Mouse (Mus musculus) intestine, embryonic 14.5 days (tissue): ENCODE measurements at regions not wholly inside any gene's neighbourhood (a gene's known extent, or its start where the extent isn't known, plus 50 kb on each side); places are given as distances from the start of the nearest gene placed in this dataset.
A peak's percentile ranks its signal among the peaks of the same experiment; 100 is the strongest.

Experiments
- ATAC-seq: fragments of 200-750 bp; cut with Nextera tagmentation; replicated peaks from 2 replicates; pipeline ENCODE4 v1.8.0; 2017; ENCODE audit warnings: low read depth, moderate number of reproducible peaks, moderate TSS enrichment, moderate library complexity; ENCODE audit not compliant: low FRiP score, low TSS enrichment
- DNase-seq: peaks from one replicate; pipeline ENCODE4 v3.0.0-alpha.2; 2018; ENCODE audit warnings: low spot score
- H3K27ac ChIP-seq: fragments of 300-500 bp; sonication (generic); 2 replicates; pipeline ENCODE4 v1.5.1; 2014; ENCODE audit warnings: low read depth, mild to moderate bottlenecking, control low read depth
- H3K27me3 ChIP-seq: fragments of 300-500 bp; sonication (generic); replicated peaks from 2 replicates; pipeline ENCODE4 v1.6.1; 2014; ENCODE audit warnings: low read length, control low read depth; ENCODE audit not compliant: control insufficient read depth, insufficient read depth
- H3K36me3 ChIP-seq: fragments of 300-500 bp; sonication (generic); 2 replicates; pipeline ENCODE4 v1.6.1; 2014; ENCODE audit warnings: low read length, control low read depth; ENCODE audit not compliant: control insufficient read depth, insufficient read depth
- H3K4me1 ChIP-seq: fragments of 300-500 bp; sonication (generic); replicated peaks from 2 replicates; pipeline ENCODE4 v1.6.1; 2014; ENCODE audit warnings: low read length, control low read depth, mixed read lengths; ENCODE audit not compliant: control insufficient read depth, insufficient read depth
- H3K4me2 ChIP-seq: fragments of 300-500 bp; sonication (generic); 2 replicates; pipeline ENCODE4 v1.6.1; 2014; ENCODE audit warnings: low read length
- H3K4me3 ChIP-seq: fragments of 300-500 bp; sonication (generic); 2 replicates; pipeline ENCODE4 v1.5.1; 2014; ENCODE audit warnings: low read depth, low read length, control low read depth, mixed read lengths
- H3K9ac ChIP-seq: fragments of 300-500 bp; sonication (generic); 2 replicates; pipeline ENCODE4 v1.6.1; 2014; ENCODE audit warnings: mild to moderate bottlenecking, low read length
- H3K9me3 ChIP-seq: fragments of 300-500 bp; sonication (generic); 2 replicates; pipeline ENCODE4 v1.6.1; 2016; ENCODE audit warnings: low read length, control low read depth; ENCODE audit not compliant: control insufficient read depth
- WGBS: fragments of 180-500 bp; shearing (Covaris S2); extraction: QIAGEN DNeasy Blood & Tissue Kit; methylation state at CpG from one replicate; pipeline ENCODE4 v1.1.7; 2014; 5-methylcytosine and 5-hydroxymethylcytosine counted together

GRCm38 (mm10) chr14:103913453-103913852, 69.3 kb upstream of the Ednrb start:
- H3K27ac ChIP-seq = no peak overlapping the region
- no peak overlapping the region for H3K4me3 ChIP-seq
- no peak for ATAC-seq
- H3K9ac ChIP-seq = no peak overlapping the region
- no peaks in the 10 kb centered on the region for H3K4me1 ChIP-seq
- H3K4me2 ChIP-seq = no peak overlapping the region
- WGBS = 93% methylated on average over 4 of the region's 4 CpGs
- no peak for DNase-seq
- H3K27me3 ChIP-seq = no peaks in the 10 kb centered on the region
- no peaks in the 10 kb centered on the region for H3K9me3 ChIP-seq
- no peaks in the 10 kb centered on the region for H3K36me3 ChIP-seq

DNA sequence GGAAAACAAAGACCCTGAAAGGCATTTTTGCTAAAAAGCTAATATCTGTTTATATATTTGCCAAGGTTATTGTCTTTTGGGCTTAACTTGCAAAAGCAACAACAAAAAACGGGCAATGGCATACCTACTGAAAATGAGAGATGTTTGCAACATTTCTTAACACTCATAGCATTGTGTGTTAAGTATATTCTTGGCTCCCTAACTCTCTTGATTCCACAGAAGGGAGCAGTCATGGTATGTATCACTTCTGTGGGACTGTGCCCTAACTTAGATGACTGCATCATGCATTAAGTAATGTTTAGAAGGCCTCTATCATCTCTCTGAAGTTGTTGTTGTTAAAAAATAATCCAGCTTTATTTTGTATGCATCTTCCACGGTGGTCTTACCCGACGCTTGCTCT, 67.5 kb upstream of the Ednrb start:
- no peak for DNase-seq
- ATAC-seq = no peak
- no peaks in the 10 kb centered on the region for H3K27me3 ChIP-seq
- no peak overlapping the region for H3K4me2 ChIP-seq
- WGBS = 76% methylated on average over 4 of the region's 4 CpGs
- H3K36me3 ChIP-seq = no peaks in the 10 kb centered on the region
- no peaks in the 10 kb centered on the region for H3K4me1 ChIP-seq
- no peak overlapping the region for H3K27ac ChIP-seq
- no peak overlapping the region for H3K4me3 ChIP-seq
- no peaks in the 10 kb centered on the region for H3K9me3 ChIP-seq
- no peak overlapping the region for H3K9ac ChIP-seq

DNA sequence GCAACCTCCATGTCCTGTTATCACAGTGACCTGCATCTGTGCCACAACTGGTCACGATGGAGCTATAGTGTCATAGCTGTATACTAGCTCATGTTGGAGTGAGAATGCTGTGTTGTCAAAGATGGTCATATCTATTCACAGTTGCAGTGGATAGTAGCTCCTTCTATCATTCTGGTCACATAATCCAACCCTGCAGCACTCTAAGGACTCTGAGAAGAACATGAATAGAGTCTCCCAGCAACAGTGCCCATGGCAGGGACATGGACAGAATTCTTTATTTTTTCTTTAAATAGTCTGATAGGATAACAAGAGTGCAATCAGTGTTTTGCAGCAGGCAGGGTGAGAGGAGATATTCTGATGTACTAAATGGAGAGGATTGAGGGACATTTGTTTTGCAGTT, 67.1 kb upstream of the Ednrb start:
- H3K36me3 ChIP-seq = no peaks in the 10 kb centered on the region
- H3K4me3 ChIP-seq = no peak overlapping the region
- ATAC-seq = no peak
- no peak overlapping the region for H3K4me2 ChIP-seq
- H3K4me1 ChIP-seq = no peaks in the 10 kb centered on the region
- H3K27me3 ChIP-seq = no peaks in the 10 kb centered on the region
- H3K9me3 ChIP-seq = no peaks in the 10 kb centered on the region
- DNase-seq = no peak
- 93% methylated on average over 1 of the region's 1 CpGs for WGBS
- no peak overlapping the region for H3K27ac ChIP-seq
- H3K9ac ChIP-seq = no peak overlapping the region

GRCm38 (mm10) chr14:103906417-103907070, 62.3 kb upstream of the Ednrb start:
- H3K27ac ChIP-seq = no peak overlapping the region
- no peak overlapping the region for H3K9ac ChIP-seq
- no peaks in the 10 kb centered on the region for H3K27me3 ChIP-seq
- no peaks in the 10 kb centered on the region for H3K4me1 ChIP-seq
- 28% methylated on average over 2 of the region's 2 CpGs for WGBS
- H3K4me2 ChIP-seq = no peak overlapping the region
- H3K9me3 ChIP-seq = no peaks in the 10 kb centered on the region
- ATAC-seq = no peak
- DNase-seq = no peak
- H3K4me3 ChIP-seq = no peak overlapping the region
- no peaks in the 10 kb centered on the region for H3K36me3 ChIP-seq

GRCm38 (mm10) chr14:103900817-103901216, 56.6 kb upstream of the Ednrb start:
- DNase-seq = no peak
- no peaks in the 10 kb centered on the region for H3K27me3 ChIP-seq

GRCm38 (mm10) chr14:103899111-103899814, 55.1 kb upstream of the Ednrb start:
- Histone ChIP-seq H3K4me2 (peak overlapping the region; percentile 54), H3K4me3 (peak overlapping the region; percentile 3), H3K9me3 (no peaks in the 10 kb centered on the region), H3K27ac (peak overlapping the region; percentile 44), H3K36me3 (no peaks in the 10 kb centered on the region), H3K4me1 (peaks cover 10% of the 10 kb centered on the region; the same call in 1 of the 2 replicates), H3K9ac (peak overlapping the region; percentile 23; the same call in 1 of the 2 replicates), H3K27me3 (no peaks in the 10 kb centered on the region)
- ATAC-seq (peak; percentile 81), DNase-seq (peak; percentile 74)
- 3% methylated on average over 22 of the region's 22 CpGs for WGBS

More at GRCm38 (mm10) chr14:103900817-103901216, 56.6 kb upstream of the Ednrb start:
- Histone ChIP-seq H3K27ac (no peak overlapping the region), H3K36me3 (no peaks in the 10 kb centered on the region), H3K9me3 (no peaks in the 10 kb centered on the region), H3K4me3 (no peak overlapping the region), H3K4me1 (peaks cover 10% of the 10 kb centered on the region; the same call in 1 of the 2 replicates), H3K9ac (no peak overlapping the region), H3K4me2 (no peak overlapping the region)
- ATAC-seq = no peak
- 89% methylated on average over 2 of the region's 2 CpGs for WGBS

DNA sequence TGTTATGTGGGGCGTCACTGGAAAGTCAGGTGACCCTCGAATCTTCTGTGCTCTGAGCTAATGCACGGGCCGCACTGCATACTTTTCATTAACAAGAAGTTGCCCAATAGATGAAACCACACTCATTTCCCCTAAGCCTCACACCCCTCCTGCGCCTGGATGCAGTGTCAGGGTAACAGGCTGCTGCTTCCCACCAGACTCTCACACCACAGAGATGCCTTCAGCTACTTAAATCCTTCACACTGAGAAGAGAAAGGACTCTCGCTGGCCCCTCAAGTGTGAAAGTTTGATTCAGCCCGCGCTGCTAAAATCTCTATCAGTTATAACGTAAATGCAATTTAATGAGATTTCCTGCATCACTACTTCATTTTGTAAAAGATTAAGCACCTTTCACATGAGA, 54.5 kb upstream of the Ednrb start:
- DNase-seq = peak; percentile 57
- peak overlapping the region; percentile 27; the same call in 1 of the 2 replicates for H3K9ac ChIP-seq

DNA sequence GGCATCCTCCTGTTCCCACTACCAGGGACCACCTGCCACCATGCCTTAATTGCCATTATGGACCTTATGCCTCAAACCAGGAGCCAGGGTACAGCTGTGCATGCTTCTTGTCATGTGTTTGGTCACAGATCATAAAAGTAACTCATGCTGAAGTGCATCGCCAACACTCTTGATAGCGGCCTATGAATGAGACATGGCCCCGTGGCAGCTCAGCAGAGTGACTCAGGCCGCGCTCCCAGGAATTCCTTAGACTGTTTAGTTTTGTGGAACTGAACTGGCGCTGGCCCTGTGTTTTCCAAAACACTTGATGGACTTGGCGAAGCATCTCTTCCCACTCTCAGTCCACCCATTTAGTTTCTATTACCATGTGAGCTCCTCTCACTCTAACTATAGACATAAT, 51.1 kb upstream of the Ednrb start:
- H3K4me2 ChIP-seq = no peak overlapping the region
- H3K9me3 ChIP-seq = no peaks in the 10 kb centered on the region
- no peak overlapping the region for H3K27ac ChIP-seq
- no peaks in the 10 kb centered on the region for H3K36me3 ChIP-seq
- no peaks in the 10 kb centered on the region for H3K27me3 ChIP-seq
- H3K4me1 ChIP-seq = peaks cover 9% of the 10 kb centered on the region; the same call in 1 of the 2 replicates
- no peak for DNase-seq
- no peak overlapping the region for H3K9ac ChIP-seq
- no peak for ATAC-seq
- H3K4me3 ChIP-seq = no peak overlapping the region
- 94% methylated on average over 7 of the region's 7 CpGs for WGBS

More for the DNA sequence above, 54.5 kb upstream of the Ednrb start:
- Histone ChIP-seq H3K4me2 (peak overlapping the region; percentile 54), H3K36me3 (no peaks in the 10 kb centered on the region), H3K9me3 (no peaks in the 10 kb centered on the region), H3K27ac (peak overlapping the region; percentile 33; the same call in 1 of the 2 replicates), H3K4me3 (0 out of 2 replicates have a peak overlapping the region, but pooled peaks have one; percentile 3), H3K4me1 (peaks cover 10% of the 10 kb centered on the region; the same call in 1 of the 2 replicates), H3K27me3 (no peaks in the 10 kb centered on the region)
- 0 out of 2 replicates have a peak, but pooled peaks have one; percentile 18 for ATAC-seq
- WGBS = 31% methylated on average over 9 of the region's 9 CpGs
